8 mouse cellular contexts compared by ENCODE assay signal in genomic region chr5:23431948-23432707, GRCm38 (mm10). TPM values are rescaled to one million over a fixed set of nuclear protein-coding genes. Genes with fewer than 3 reads are reported as not detected.
DNase-seq lines count a peak whose midpoint lies in the region; ATAC-seq and TF ChIP-seq lines count a peak whose summit lies in the region.

No protein-coding gene starts in this region.

- no peaks in the 10 kb centered on the region for H3K9me3 ChIP-seq in embryonic facial prominence, embryonic 15.5 days (replicated peaks)
- no peaks in the 10 kb centered on the region for H3K9me3 ChIP-seq in limb, embryonic 13.5 days
- no peaks in the 10 kb centered on the region for H3K9me3 ChIP-seq in stomach, postnatal 0 days (ENCODE audit: control insufficient read depth, low read length)

- no peaks in the 10 kb centered on the region for H3K27me3 ChIP-seq in embryonic facial prominence, embryonic 15.5 days
- H3K27me3 ChIP-seq in limb, embryonic 13.5 days: no peaks in the 10 kb centered on the region
- no peaks in the 10 kb centered on the region for H3K27me3 ChIP-seq in stomach, postnatal 0 days (ENCODE audit: control insufficient read depth, insufficient read depth, low read length)

- H3K27ac ChIP-seq in embryonic facial prominence, embryonic 15.5 days (replicated peaks): peak overlapping the region; percentile 100
- H3K27ac ChIP-seq in limb, embryonic 13.5 days: peak overlapping the region; percentile 100
- peak overlapping the region; percentile 100 for H3K27ac ChIP-seq in stomach, postnatal 0 days (replicated peaks)

- H3K4me2 ChIP-seq in embryonic facial prominence, embryonic 15.5 days (replicated peaks): peak overlapping the region; percentile 64
- peak overlapping the region; percentile 86 for H3K4me2 ChIP-seq in limb, embryonic 13.5 days (replicated peaks)
- H3K4me2 ChIP-seq in stomach, postnatal 0 days (replicated peaks; ENCODE audit: low read depth): peak overlapping the region; percentile 67

- TF ChIP-seq EP300 in stomach, postnatal 0 days (optimal IDR thresholded peaks at IDR 0.05): no peak

- DNase-seq in embryo, embryonic 10 days (ENCODE audit: low spot score): peak; percentile 54
- no peak for DNase-seq in embryo, embryonic 9.5 days (ENCODE audit: extremely low spot score)
- DNase-seq in 416B (ENCODE audit: low read depth): peak; percentile 44
- DNase-seq in stomach, postnatal 0 days (ENCODE audit: low spot score): no peak
- no peak for DNase-seq in ovary, adult 18-20 months (ENCODE audit: low spot score)
- no peak for DNase-seq in urinary bladder, adult 18-20 months (ENCODE audit: low spot score in 2 of 2)

- no peak for TF ChIP-seq CTCF in stomach, postnatal 0 days (IDR thresholded peaks at IDR 0.05; ENCODE audit: low read depth)

- peaks cover 5% of the 10 kb centered on the region; the same call in 1 of the 2 replicates for H3K36me3 ChIP-seq in embryonic facial prominence, embryonic 15.5 days
- H3K36me3 ChIP-seq in limb, embryonic 13.5 days: peaks cover 4% of the 10 kb centered on the region; the same call in 1 of the 2 replicates
- H3K36me3 ChIP-seq in stomach, postnatal 0 days (ENCODE audit: control insufficient read depth, insufficient read depth, low read length): no peaks in the 10 kb centered on the region

- 2% methylated on average over 10 of the region's 10 CpGs for WGBS in embryonic facial prominence, embryonic 15.5 days
- WGBS in limb, embryonic 13.5 days: 4% methylated on average over 10 of the region's 10 CpGs
- WGBS in stomach, postnatal 0 days: under 1% methylated on average over 10 of the region's 10 CpGs

- peak overlapping the region; percentile 87 for H3K4me3 ChIP-seq in embryonic facial prominence, embryonic 15.5 days (replicated peaks)
- peak overlapping the region; percentile 97 for H3K4me3 ChIP-seq in limb, embryonic 13.5 days
- peak overlapping the region; percentile 99 for H3K4me3 ChIP-seq in stomach, postnatal 0 days (ENCODE audit: low read depth, low read length)

- ATAC-seq in embryonic facial prominence, embryonic 15.5 days (ENCODE audit: insufficient number of reproducible peaks, low FRiP score, low TSS enrichment, low read depth): no peak
- ATAC-seq in limb, embryonic 13.5 days (ENCODE audit: low FRiP score, low read depth): no peak
- ATAC-seq in stomach, postnatal 0 days (ENCODE audit: low FRiP score, low TSS enrichment): no peak

- peak overlapping the region; percentile 93 for H3K9ac ChIP-seq in embryonic facial prominence, embryonic 15.5 days
- H3K9ac ChIP-seq in limb, embryonic 13.5 days: peak overlapping the region; percentile 99
- peak overlapping the region; percentile 100 for H3K9ac ChIP-seq in stomach, postnatal 0 days (ENCODE audit: low read length)

- H3K4me1 ChIP-seq in embryonic facial prominence, embryonic 15.5 days: peaks cover 14% of the 10 kb centered on the region; the same call in 1 of the 2 replicates
- peaks cover 40% of the 10 kb centered on the region for H3K4me1 ChIP-seq in limb, embryonic 13.5 days
- H3K4me1 ChIP-seq in stomach, postnatal 0 days (replicated peaks; ENCODE audit: control insufficient read depth, insufficient read depth): no peaks in the 10 kb centered on the region; the same call in 1 of the 2 replicates

RNA-seq across cellular contexts. Expression of gene Kmt2e, which starts 2.1 kb away (rescaled TPM):
- polyA plus RNA-seq in embryonic facial prominence, embryonic 15.5 days (2015; fragmentation: Nextera tagmentation; extraction: Ambion mirVana): 105 and 109 TPM in 2 replicates
- polyA plus RNA-seq in limb, embryonic 13.5 days (2015; fragmentation: Nextera tagmentation; extraction: Ambion mirVana): 121 and 123 TPM in 2 replicates
- polyA plus RNA-seq in stomach, postnatal 0 days (2015; fragmentation: Nextera tagmentation; extraction: Ambion mirVana): 51.9 and 54.8 TPM in 2 replicates

Comparison
In these comparisons a context has a peak if more than half of its experiments do, and no peak if none do; other contexts are left out.
1. DNase-seq: peak in embryo, embryonic 10 days (single experiment) and 416B (single experiment); none in embryo, embryonic 9.5 days (single experiment), stomach, postnatal 0 days (single experiment), ovary, adult 18-20 months (single experiment) and urinary bladder, adult 18-20 months (0 of 2).
2. Peak in every context shown above with its lines, with median percentiles within 50 percentile points of each other: H3K27ac ChIP-seq, H3K4me2 ChIP-seq, H3K4me3 ChIP-seq and H3K9ac ChIP-seq.